In genomic region chr6:87777842-87778241, GRCm38 (mm10) we compare ENCODE assay signal across 16 mouse cellular contexts. TPM values are rescaled to one million over a fixed set of nuclear protein-coding genes. Genes with fewer than 3 reads are reported as not detected.
DNase-seq lines count a peak whose midpoint lies in the region; ATAC-seq and TF ChIP-seq lines count a peak whose summit lies in the region.
"Had no signal": no experiment of that assay in that cellular context is flagged by ENCODE, and none has a peak within 500 bp of the region (broad histone marks: within the 10 kb centered on the region; RNA-seq: fewer than 3 reads in every experiment).

Gp9 (plus strand) TSS chr6:87778072.

- no peaks in the 10 kb centered on the region for H3K36me3 ChIP-seq in intestine, postnatal 0 days (ENCODE audit: control insufficient read depth, insufficient read depth)
- H3K36me3 ChIP-seq: embryonic facial prominence, embryonic 13.5 days; hindbrain, embryonic 12.5 days; midbrain, embryonic 12.5 days had no signal

- no peak within 1 kb of the TSS for H3K4me3 ChIP-seq in lung, adult 2 months (replicated peaks; ENCODE audit: extremely low read depth, low read depth, low read length)
- no peak within 1 kb of the TSS for H3K4me3 ChIP-seq in intestine, postnatal 0 days (ENCODE audit: low read depth, low read length)
- H3K4me3 ChIP-seq: embryonic facial prominence, embryonic 13.5 days; hindbrain, embryonic 12.5 days; midbrain, embryonic 12.5 days had no signal

- no peak for DNase-seq in lung, adult 2 months
- no peak for DNase-seq in lung, adult 18-20 months
- no peak for DNase-seq in right cerebral cortex, postnatal 25 days
- no peak for DNase-seq in left cerebral cortex, adult 18-20 months (ENCODE audit: low spot score in 2 of 2)
- DNase-seq: adrenal gland, adult 8-10 months; cerebellum, postnatal 14 days; gastrocnemius, postnatal 10 days; kidney, adult 18-20 months; retina, postnatal 1 day had no signal

- H3K4me1 ChIP-seq in lung, adult 2 months (ENCODE audit: control insufficient read depth, insufficient read depth, low read length) = no peaks in the 10 kb centered on the region
- H3K4me1 ChIP-seq in intestine, postnatal 0 days (replicated peaks; ENCODE audit: control insufficient read depth, insufficient read depth, low read length) = peaks cover 14% of the 10 kb centered on the region
- H3K4me1 ChIP-seq: embryonic facial prominence, embryonic 13.5 days; hindbrain, embryonic 12.5 days; midbrain, embryonic 12.5 days had no signal

- TF ChIP-seq CTCF in lung, adult 2 months (IDR thresholded peaks at IDR 0.05; ENCODE audit: insufficient read depth, low read length) = no peak
- no peak for TF ChIP-seq CTCF in intestine, postnatal 0 days (IDR thresholded peaks at IDR 0.05; ENCODE audit: low read depth)

- no peak for TF ChIP-seq POLR2A in lung, adult 2 months (IDR thresholded peaks at IDR 0.05; ENCODE audit: borderline replicate concordance, extremely low read depth, low read depth, low read length)

- whole genome bisulfite sequencing in lung, adult 2 months = 34% methylated on average over 2 of the region's 2 CpGs
- 55% methylated on average over 2 of the region's 2 CpGs for WGBS in intestine, postnatal 0 days

- no peaks in the 10 kb centered on the region for H3K9me3 ChIP-seq in intestine, postnatal 0 days (ENCODE audit: control insufficient read depth)
- H3K9me3 ChIP-seq: embryonic facial prominence, embryonic 13.5 days; hindbrain, embryonic 12.5 days; midbrain, embryonic 12.5 days had no signal

- ATAC-seq in common myeloid progenitor, adult 5-6 weeks (replicated peaks; ENCODE audit: low read depth, poor library complexity, severe bottlenecking) = peak; percentile 61
- peak; percentile 57; the same call in 1 of the 2 replicates for ATAC-seq in intestine, postnatal 0 days
- peak; percentile 30 for ATAC-seq in megakaryocyte progenitor cell, adult 5-6 weeks (replicated peaks; ENCODE audit: poor library complexity)
- ATAC-seq: forebrain, embryonic 16.5 days had no signal

- peak within 1 kb of the TSS; percentile 11 for H3K27ac ChIP-seq in intestine, postnatal 0 days (ENCODE audit: low read depth, low read length)
- H3K27ac ChIP-seq: embryonic facial prominence, embryonic 13.5 days; hindbrain, embryonic 12.5 days; midbrain, embryonic 12.5 days had no signal

- H3K27me3 ChIP-seq in intestine, postnatal 0 days (replicated peaks; ENCODE audit: control insufficient read depth, insufficient read depth, low read length) = no peaks in the 10 kb centered on the region
- H3K27me3 ChIP-seq: embryonic facial prominence, embryonic 13.5 days; hindbrain, embryonic 12.5 days; midbrain, embryonic 12.5 days had no signal

- H3K9ac ChIP-seq in intestine, postnatal 0 days (ENCODE audit: low read depth, low read length) = no peak within 1 kb of the TSS
- H3K9ac ChIP-seq: embryonic facial prominence, embryonic 13.5 days; hindbrain, embryonic 12.5 days; midbrain, embryonic 12.5 days had no signal

- no peak within 1 kb of the TSS for H3K4me2 ChIP-seq in intestine, postnatal 0 days (replicated peaks; ENCODE audit: low read depth)
- H3K4me2 ChIP-seq: embryonic facial prominence, embryonic 13.5 days; hindbrain, embryonic 12.5 days; midbrain, embryonic 12.5 days had no signal

RNA-seq across cellular contexts. Expression of gene Gp9, which starts in this region (rescaled TPM):
- 13.1 and 14.9 TPM in 2 replicates for polyA plus RNA-seq in lung, adult 2 months (2012; rRNA removed)
- 13.4 and 14.6 TPM in 2 replicates for total RNA-seq in common myeloid progenitor, adult 5-6 weeks (2017)
- 2.1 and 2.3 TPM in 2 replicates for polyA plus RNA-seq in intestine, postnatal 0 days (2015; fragmentation: Nextera tagmentation; extraction: Ambion mirVana)
- total RNA-seq in megakaryocyte progenitor cell, adult 5-6 weeks (2015) = 1.9 and 2.2 TPM in 2 replicates
- total RNA-seq in megakaryocyte progenitor cell, adult 5-6 weeks (2017) = 0.81 and 2.3 TPM in 2 replicates
- under 1 TPM; 0.80 to 0.86 TPM for total RNA-seq in left cerebral cortex, adult 18-20 months (2021)
- total RNA-seq: gastrocnemius, postnatal 10 days had no signal
